Mouse (Mus musculus): ENCODE data around the gene Nuak2.
"Not testable (repeated sequence)": the region's sequence is repeated elsewhere in the genome, so short reads cannot be mapped to it uniquely, and the experiment has no call there.

Nuak2 gene

GRCm38 (mm10) chr1:132315889-132316624 lies at the start of gene Nuak2:
Gene Nuak2 (plus strand): TSS chr1:132316126.
- peak; percentile 96 for DNase-seq (ENCODE audit: low spot score)

GRCm38 (mm10) chr1:132266791-132267557 lies 49.0 kb upstream of the Nuak2 start:
- no peak for DNase-seq (ENCODE audit: low spot score)

GRCm38 (mm10) chr1:132267959-132268358 lies 48.0 kb upstream of the Nuak2 start:
- DNase-seq (ENCODE audit: low spot score) = no peak

- DNase-seq (ENCODE audit: low spot score) = no peak
Measured at GRCm38 (mm10) chr1:132268418-132269060, 47.4 kb upstream of the Nuak2 start.

GRCm38 (mm10) chr1:132271237-132271636 lies 44.7 kb upstream of the Nuak2 start:
- DNase-seq (ENCODE audit: low spot score) = no peak

- no peak for DNase-seq (ENCODE audit: low spot score)
Measured at GRCm38 (mm10) chr1:132276694-132277093, 39.2 kb upstream of the Nuak2 start.

- DNase-seq (ENCODE audit: low spot score) = no peak
Measured at GRCm38 (mm10) chr1:132277124-132277523, 38.8 kb upstream of the Nuak2 start.

GRCm38 (mm10) chr1:132280636-132281035 lies 35.3 kb upstream of the Nuak2 start:
- DNase-seq (ENCODE audit: low spot score) = not testable (repeated sequence)

- DNase-seq (ENCODE audit: low spot score) = peak; percentile 61
Measured at GRCm38 (mm10) chr1:132281523-132282176, 34.3 kb upstream of the Nuak2 start.

GRCm38 (mm10) chr1:132282177-132282536 lies 33.8 kb upstream of the Nuak2 start:
- DNase-seq (ENCODE audit: low spot score) = no peak

- no peak for DNase-seq (ENCODE audit: low spot score)
Measured at GRCm38 (mm10) chr1:132283018-132283417, 32.9 kb upstream of the Nuak2 start.

GRCm38 (mm10) chr1:132286735-132287134 lies 29.2 kb upstream of the Nuak2 start:
- no peak for DNase-seq (ENCODE audit: low spot score)

GRCm38 (mm10) chr1:132287445-132287844 lies 28.5 kb upstream of the Nuak2 start:
- DNase-seq (ENCODE audit: low spot score) = no peak

- no peak for DNase-seq (ENCODE audit: low spot score)
Measured at GRCm38 (mm10) chr1:132287991-132288451, 27.9 kb upstream of the Nuak2 start.

GRCm38 (mm10) chr1:132289965-132290364 lies 26.0 kb upstream of the Nuak2 start:
- DNase-seq (ENCODE audit: low spot score) = no peak

GRCm38 (mm10) chr1:132290921-132291675 lies 24.8 kb upstream of the Nuak2 start:
- DNase-seq (ENCODE audit: low spot score) = peak; percentile 54

GRCm38 (mm10) chr1:132291706-132292105 lies 24.2 kb upstream of the Nuak2 start:
- no peak for DNase-seq (ENCODE audit: low spot score)

- peak; percentile 53 for DNase-seq (ENCODE audit: low spot score)
Measured at GRCm38 (mm10) chr1:132292318-132293129, 23.4 kb upstream of the Nuak2 start.

- no peak for DNase-seq (ENCODE audit: low spot score)
Measured at GRCm38 (mm10) chr1:132295506-132295905, 20.4 kb upstream of the Nuak2 start.

GRCm38 (mm10) chr1:132296051-132296450 lies 19.9 kb upstream of the Nuak2 start:
- DNase-seq (ENCODE audit: low spot score) = no peak

- peak; percentile 62 for DNase-seq (ENCODE audit: low spot score)
Measured at GRCm38 (mm10) chr1:132298425-132298800, 17.5 kb upstream of the Nuak2 start, which contains the start of gene Klhdc8a. Gene Klhdc8a (plus strand): TSS chr1:132298626.

Measured in embryo, embryonic 10.5 days (tissue).